Mouse (Mus musculus): Measurements from ENCODE around the gene Ctnna3.

GRCm38 (mm10) chr10:63689233-63689632, 259.3 kb downstream of the Ctnna3 start:
- TF ChIP-seq CTCF (IDR thresholded peaks at IDR 0.05; ENCODE audit: low read depth) (no peak), EP300 (IDR thresholded peaks at IDR 0.05; ENCODE audit: low read depth) (no peak)
